Mouse (Mus musculus) limb, embryonic 14.5 days (tissue): ENCODE data around the gene Hist1h2br. TPM values are rescaled to one million over a fixed set of nuclear protein-coding genes. Genes with fewer than 3 reads are reported as not detected.
"Not testable (repeated sequence)": the region's sequence is repeated elsewhere in the genome, so short reads cannot be mapped to it uniquely, and the experiment has no call there.

Source experiments
- ATAC-seq: fragments of 200-750 bp; cut with Nextera tagmentation; 2 replicates; pipeline ENCODE4 v1.8.0; 2017; ENCODE audit warnings: low read depth, moderate number of reproducible peaks, moderate TSS enrichment; ENCODE audit not compliant: low FRiP score
- DNase-seq: peaks from one replicate; pipeline ENCODE4 v3.0.0-alpha.2; 2015; ENCODE audit warnings: low spot score
- H3K27ac ChIP-seq: fragments of 300-500 bp; sonication (generic); replicated peaks from 2 replicates; pipeline ENCODE4 v1.5.1; 2014; ENCODE audit warnings: low read depth, mild to moderate bottlenecking, low read length, moderate library complexity, mixed read lengths
- H3K27me3 ChIP-seq: fragments of 300-500 bp; sonication (generic); 2 replicates; pipeline ENCODE4 v1.6.1; 2014; ENCODE audit warnings: low read length, mixed read lengths; ENCODE audit not compliant: control insufficient read depth, insufficient read depth
- H3K36me3 ChIP-seq: fragments of 300-500 bp; sonication (generic); 2 replicates; pipeline ENCODE4 v1.6.1; 2014; ENCODE audit warnings: mild to moderate bottlenecking, low read length, moderate library complexity, mixed read lengths; ENCODE audit not compliant: control insufficient read depth, insufficient read depth
- H3K4me1 ChIP-seq: fragments of 300-500 bp; sonication (generic); 2 replicates; pipeline ENCODE4 v1.6.1; 2014; ENCODE audit warnings: antibody characterized with exemption, low read length, mixed read lengths; ENCODE audit not compliant: control insufficient read depth, insufficient read depth
- H3K4me2 ChIP-seq: fragments of 300-500 bp; sonication (generic); replicated peaks from 2 replicates; pipeline ENCODE4 v1.6.1; 2014; ENCODE audit warnings: low read depth, mild to moderate bottlenecking, low read length, moderate library complexity; ENCODE audit not compliant: severe bottlenecking
- H3K4me3 ChIP-seq: fragments of 300-500 bp; sonication (generic); replicated peaks from 2 replicates; pipeline ENCODE4 v1.5.1; 2014; ENCODE audit warnings: low read length
- H3K9ac ChIP-seq: fragments of 300-500 bp; sonication (generic); 2 replicates; pipeline ENCODE4 v1.6.1; 2014; ENCODE audit warnings: mild to moderate bottlenecking, low read depth, low read length, moderate library complexity; ENCODE audit not compliant: severe bottlenecking
- H3K9me3 ChIP-seq: fragments of 300-500 bp; sonication (generic); 2 replicates; pipeline ENCODE4 v1.6.1; 2016; ENCODE audit warnings: low read length; ENCODE audit not compliant: control insufficient read depth
- POLR2A ChIP-seq: fragments of 200-500 bp; IDR thresholded peaks from 2 replicates; pipeline ENCODE4 v1.8.0; 2012; ENCODE audit warnings: inconsistent platforms, mild to moderate bottlenecking, moderate library complexity, borderline replicate concordance; ENCODE audit not compliant: insufficient read depth, insufficient read length; ENCODE audit errors: extremely low read depth
- WGBS: fragments of 180-500 bp; shearing (Covaris S2); extraction: QIAGEN DNeasy Blood & Tissue Kit; methylation state at CpG from one replicate; pipeline ENCODE4 v1.1.7; 2014; 5-methylcytosine and 5-hydroxymethylcytosine counted together
- polyA plus RNA-seq, 2 experiments: library from polyadenylated mRNA; depleted of rRNA in 1 of 2; stranded (reverse) in 1 of 2; unstranded in 1 of 2; fragments of >200 nt; fragmentation: Nextera tagmentation in 1 of 2; extraction: Ambion mirVana in 1 of 2; gene quantifications; 2 replicates each; pipeline versions ENCODE4 v1.2.1 to v1.2.3; 2012 to 2014

The Hist1h2br gene
- polyA plus RNA-seq, 2 experiments: 7.1 to 19.2 TPM

DNA sequence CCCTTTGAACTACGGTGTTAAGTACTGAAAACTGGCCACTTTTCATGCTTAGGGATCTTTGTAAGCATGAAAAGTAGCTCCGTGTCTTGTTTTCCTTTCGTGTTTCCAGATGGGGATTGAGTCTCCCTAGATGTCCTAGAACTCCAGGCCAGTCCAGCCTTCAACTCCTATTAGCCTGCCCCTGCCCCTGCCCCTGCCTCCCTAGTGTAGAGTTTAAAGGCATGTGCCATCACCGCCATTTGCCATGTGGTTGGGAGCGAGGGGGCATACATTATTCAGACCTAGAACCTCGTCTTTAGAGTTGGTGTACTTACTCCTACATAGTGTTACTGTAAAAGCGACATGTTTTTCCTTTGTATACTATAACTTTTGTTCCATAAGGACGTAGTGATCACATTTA lies 22.5 kb upstream of the Hist1h2br start:
- not testable (repeated sequence) for H3K9ac ChIP-seq, H3K4me2 ChIP-seq, H3K4me1 ChIP-seq, DNase-seq, H3K4me3 ChIP-seq, H3K27ac ChIP-seq, H3K27me3 ChIP-seq, H3K9me3 ChIP-seq, H3K36me3 ChIP-seq
- ATAC-seq: peak; percentile 18
- no CpG with 5 or more reads among the region's 8 CpGs for WGBS

DNA sequence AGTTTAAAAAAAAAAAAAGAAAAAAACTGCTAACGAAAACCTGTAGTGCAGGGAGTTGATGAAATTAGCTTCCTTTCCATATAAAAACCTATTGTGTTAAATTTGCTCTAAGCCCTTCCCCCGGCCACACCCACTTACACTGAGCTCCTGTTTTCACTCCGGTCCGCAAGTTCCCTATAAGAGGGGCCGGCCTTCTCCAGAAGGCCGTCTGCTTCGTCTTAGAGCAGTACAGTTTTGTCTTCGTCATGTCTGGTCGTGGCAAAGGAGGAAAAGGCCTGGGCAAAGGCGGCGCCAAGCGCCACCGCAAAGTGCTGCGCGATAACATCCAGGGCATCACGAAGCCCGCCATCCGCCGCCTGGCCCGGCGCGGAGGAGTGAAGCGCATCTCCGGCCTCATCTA lies 22.0 kb upstream of the Hist1h2br start, which contains the start of gene Hist1h4m:
TSS of gene Hist1h4m (plus strand) at position 208 of the 400 bp plus-strand sequence.
- Histone ChIP-seq H3K4me2 (peak within 1 kb of the TSS; percentile 35; the same call in 1 of the 2 replicates), H3K4me3 (peak within 1 kb of the TSS; percentile 17; the same call in 1 of the 2 replicates)
- DNase-seq, H3K36me3 ChIP-seq, H3K27me3 ChIP-seq, H3K4me1 ChIP-seq, H3K9me3 ChIP-seq, H3K9ac ChIP-seq, H3K27ac ChIP-seq: not testable (repeated sequence)
- peak; percentile 69 for ATAC-seq
- WGBS: no CpG with 5 or more reads among the region's 24 CpGs

GRCm38 (mm10) chr13:21812092-21812491 lies 21.5 kb upstream of the Hist1h2br start:
- Histone ChIP-seq H3K4me3 (peak overlapping the region; percentile 17; the same call in 1 of the 2 replicates), H3K4me2 (peak overlapping the region; percentile 35; the same call in 1 of the 2 replicates)
- H3K9ac ChIP-seq, DNase-seq, H3K27me3 ChIP-seq, H3K27ac ChIP-seq, H3K9me3 ChIP-seq, H3K36me3 ChIP-seq, H3K4me1 ChIP-seq: not testable (repeated sequence)
- under 1% methylated on average over 12 of the region's 14 CpGs for WGBS
- peak; percentile 32 for ATAC-seq

DNA sequence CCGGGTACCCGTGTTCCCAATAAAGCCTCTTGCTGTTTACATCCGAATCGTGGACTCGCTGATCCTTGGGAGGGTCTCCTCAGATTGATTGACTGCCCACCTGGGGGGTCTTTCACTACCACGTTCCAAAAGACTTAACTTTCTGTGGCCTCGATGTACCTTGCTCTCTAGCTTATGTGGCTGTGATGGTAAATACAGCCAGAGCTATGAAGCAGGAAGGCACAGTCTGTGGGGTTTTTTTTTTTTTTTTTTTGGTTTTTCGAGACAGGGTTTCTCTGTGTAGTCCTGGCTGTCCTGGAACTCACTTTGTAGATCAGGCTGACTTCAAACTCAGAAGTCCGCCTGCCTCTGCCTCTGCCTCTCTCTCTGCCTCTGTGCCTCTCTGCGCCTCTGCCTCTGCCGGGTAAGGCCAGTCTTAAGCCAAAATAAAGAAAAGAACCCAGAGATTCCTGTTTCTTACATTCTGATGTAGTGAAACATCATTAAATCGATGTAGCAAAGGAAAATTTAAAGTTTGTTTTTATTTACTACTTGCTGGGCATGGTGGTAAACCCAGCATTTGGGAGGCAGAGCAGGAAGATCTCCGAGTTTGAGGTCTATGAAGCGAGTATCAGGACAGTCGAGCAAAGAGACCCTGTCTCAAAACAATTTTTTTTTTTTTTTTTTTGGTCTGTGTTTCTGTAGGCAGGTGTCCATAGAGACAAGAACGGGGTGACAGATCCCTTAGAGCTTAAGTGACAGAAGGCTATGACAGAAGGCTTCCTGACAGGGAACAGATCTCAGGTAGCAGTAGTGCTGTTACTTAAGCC lies 13.3 kb upstream of the Hist1h2br start:
- not testable (repeated sequence) for H3K27ac ChIP-seq, ATAC-seq, H3K9ac ChIP-seq, H3K27me3 ChIP-seq, H3K36me3 ChIP-seq, H3K4me1 ChIP-seq, H3K4me2 ChIP-seq, H3K9me3 ChIP-seq, DNase-seq, H3K4me3 ChIP-seq
- 79% methylated on average over 6 of the region's 16 CpGs for WGBS

DNA sequence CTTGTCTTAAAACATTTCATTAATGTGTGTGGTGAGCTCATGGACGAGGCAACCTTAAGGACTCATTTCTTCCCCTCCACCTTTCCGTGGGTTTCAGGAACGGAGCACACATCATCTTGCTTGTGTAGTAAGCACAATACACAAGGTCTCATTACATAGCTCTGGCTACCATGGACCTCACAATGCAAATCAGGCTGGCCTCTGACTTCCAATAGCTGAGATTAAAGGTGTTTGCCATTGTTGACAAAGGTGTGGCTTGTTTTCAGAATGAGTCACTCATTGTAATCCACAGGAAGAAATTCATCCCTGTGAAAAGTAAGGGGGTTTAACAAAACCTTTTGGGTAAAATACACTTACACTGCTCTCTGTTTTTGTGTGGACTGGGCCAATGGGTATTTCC lies 5.0 kb upstream of the Hist1h2br start:
- no peak for TF ChIP-seq POLR2A
- Histone ChIP-seq H3K36me3 (no peaks in the 10 kb centered on the region), H3K9me3 (no peaks in the 10 kb centered on the region), H3K9ac (no peak overlapping the region), H3K4me2 (no peak overlapping the region), H3K27ac (no peak overlapping the region), H3K4me3 (no peak overlapping the region), H3K4me1 (no peaks in the 10 kb centered on the region), H3K27me3 (no peaks in the 10 kb centered on the region)
- ATAC-seq (no peak), DNase-seq (no peak)
- 88% methylated on average over 3 of the region's 3 CpGs for WGBS

- no peaks in the 10 kb centered on the region for H3K27me3 ChIP-seq
- DNase-seq (no peak), ATAC-seq (no peak)
- H3K9ac ChIP-seq: no peak overlapping the region
- no peaks in the 10 kb centered on the region for H3K9me3 ChIP-seq
- no peak overlapping the region for H3K4me2 ChIP-seq
- 84% methylated on average over 10 of the region's 10 CpGs for WGBS
- H3K36me3 ChIP-seq: no peaks in the 10 kb centered on the region
- no peak overlapping the region for H3K4me3 ChIP-seq
- no peak overlapping the region for H3K27ac ChIP-seq
- H3K4me1 ChIP-seq: no peaks in the 10 kb centered on the region
- no peak for TF ChIP-seq POLR2A
These were observed 3.2 kb upstream of the Hist1h2br start for GRCm38 (mm10) chr13:21830344-21830743.

DNA sequence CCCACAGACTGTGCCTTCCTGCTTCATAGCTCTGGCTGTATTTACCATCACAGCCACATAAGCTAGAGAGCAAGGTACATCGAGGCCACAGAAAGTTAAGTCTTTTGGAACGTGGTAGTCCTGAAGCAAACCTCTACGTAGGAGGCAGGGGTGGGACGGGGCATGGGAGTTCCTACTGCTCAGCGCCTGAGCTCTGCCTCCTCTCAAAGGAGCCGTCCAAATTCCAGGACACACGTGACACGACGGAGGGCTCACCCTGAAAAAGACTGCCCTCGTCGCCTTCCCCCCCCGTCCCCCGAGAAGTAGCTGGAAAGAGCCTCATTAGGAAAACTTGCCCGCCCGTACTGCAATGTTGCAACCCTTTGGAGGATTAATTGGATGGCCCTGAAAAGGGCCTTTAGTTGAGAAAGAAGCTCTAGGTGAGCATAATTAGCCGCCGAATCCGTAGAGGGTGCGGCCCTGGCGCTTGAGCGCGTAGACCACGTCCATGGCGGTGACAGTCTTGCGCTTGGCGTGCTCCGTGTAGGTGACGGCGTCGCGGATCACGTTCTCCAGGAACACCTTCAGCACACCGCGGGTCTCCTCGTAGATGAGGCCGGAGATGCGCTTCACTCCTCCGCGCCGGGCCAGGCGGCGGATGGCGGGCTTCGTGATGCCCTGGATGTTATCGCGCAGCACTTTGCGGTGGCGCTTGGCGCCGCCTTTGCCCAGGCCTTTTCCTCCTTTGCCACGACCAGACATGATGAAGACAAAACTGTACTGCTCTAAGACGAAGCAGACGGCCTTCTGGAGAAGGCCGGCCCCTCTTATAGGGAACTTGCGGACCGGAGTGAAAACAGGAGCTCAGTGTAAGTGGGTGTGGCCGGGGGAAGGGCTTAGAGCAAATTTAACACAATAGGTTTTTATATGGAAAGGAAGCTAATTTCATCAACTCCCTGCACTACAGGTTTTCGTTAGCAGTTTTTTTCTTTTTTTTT lies 1.8 kb upstream of the Hist1h2br start, which contains the start of gene Hist1h4n:
TSS of gene Hist1h4n (minus strand) at position 779 of the 977 bp plus-strand sequence.
- H3K27me3 ChIP-seq, H3K27ac ChIP-seq, H3K4me1 ChIP-seq, DNase-seq, H3K36me3 ChIP-seq, H3K9ac ChIP-seq, H3K9me3 ChIP-seq: not testable (repeated sequence)
- ATAC-seq: peak; percentile 82
- Histone ChIP-seq H3K4me2 (peak within 1 kb of the TSS; percentile 26; the same call in 1 of the 2 replicates), H3K4me3 (peak within 1 kb of the TSS; percentile 18)
- WGBS: 0% methylated on average over 9 of the region's 58 CpGs
